Mouse (Mus musculus) B cell, adult 62 days (primary cell): ENCODE results near the gene Nosip. TPM values are rescaled to one million over a fixed set of nuclear protein-coding genes. Genes with fewer than 3 reads are reported as not detected.

Source experiments
- total RNA-seq: library from RNA; stranded (reverse); gene quantifications from 4 replicates; pipeline ENCODE4 v1.2.4, GENCODE M21; 2023

Nosip gene
- total RNA-seq, result 51.4 to 59.1 TPM (median 57.5 TPM) in 4 replicates

GRCm38 (mm10) chr7:45062239-45062835, at the start of gene Nosip, which contains the start of gene Prrg2:
Gene Nosip (plus strand): TSS chr7:45062429.
Gene Prrg2 (minus strand): TSS chr7:45062677.

GRCm38 (mm10) chr7:45015957-45016612, 46.1 kb upstream of the Nosip start, which contains the start of gene Scaf1:
Gene Scaf1 (minus strand): TSS chr7:45016363.

GRCm38 (mm10) chr7:45017242-45018061, 44.8 kb upstream of the Nosip start, which contains the start of gene Rras:
Gene Rras (plus strand): TSS chr7:45017961.

GRCm38 (mm10) chr7:45052862-45053116, 9.4 kb upstream of the Nosip start, which contains the start of gene Prr12:
Gene Prr12 (minus strand): TSS chr7:45052881.

GRCm38 (mm10) chr7:45092048-45092447, 29.8 kb downstream of the Nosip start, which contains the start of gene Rcn3:
Gene Rcn3 (minus strand): TSS chr7:45092221.

GRCm38 (mm10) chr7:45103652-45104180, 41.5 kb downstream of the Nosip start, which contains the start of gene Fcgrt:
Gene Fcgrt (minus strand): TSS chr7:45103851.

GRCm38 (mm10) chr7:45124224-45125143, 62.3 kb downstream of the Nosip start, which contains the start of gene Rps11:
Gene Rps11 (minus strand): TSS chr7:45124439.

Other genes starting within 250 kb of the Nosip start
- 38.1 to 43.6 TPM (median 42.2 TPM) in 4 replicates for gene Nup62, start 246.3 kb upstream of the Nosip start, total RNA-seq
- gene Il4i1, start 246.0 kb upstream of the Nosip start, total RNA-seq, result 107 to 141 TPM (median 132 TPM) in 4 replicates
- gene Atf5, start 245.8 kb upstream of the Nosip start, total RNA-seq, result 4.4 to 5.2 TPM (median 4.4 TPM) in 4 replicates
- gene Akt1s1, start 213.4 kb upstream of the Nosip start, total RNA-seq, result 29.9 to 41.1 TPM (median 31.8 TPM) in 4 replicates
- 115 to 148 TPM (median 127 TPM) in 4 replicates for gene Tbc1d17, start 213.3 kb upstream of the Nosip start, total RNA-seq
- 67.9 to 83.2 TPM (median 71.0 TPM) in 4 replicates for gene Pnkp, start 205.3 kb upstream of the Nosip start, total RNA-seq
- gene Ptov1, start 192.6 kb upstream of the Nosip start, total RNA-seq, result 15.9 to 30.2 TPM (median 18.0 TPM) in 4 replicates
- 55.3 to 70.3 TPM (median 69.2 TPM) in 4 replicates for gene Med25, start 169.7 kb upstream of the Nosip start, total RNA-seq
- 23.2 to 35.7 TPM (median 31.8 TPM) in 4 replicates for gene Fuz, start 166.3 kb upstream of the Nosip start, total RNA-seq
- gene Ap2a1, start 132.9 kb upstream of the Nosip start, total RNA-seq, result 80.9 to 89.4 TPM (median 83.8 TPM) in 4 replicates
- gene Tsks, start 119.2 kb upstream of the Nosip start, total RNA-seq, result not detected in 4 replicates
- 0.60 TPM in 1 of 4 replicates, not detected in the others for gene Cpt1c, start 87.6 kb upstream of the Nosip start, total RNA-seq
- 144 to 150 TPM (median 149 TPM) in 4 replicates for gene Prmt1, start 75.9 kb upstream of the Nosip start, total RNA-seq
- gene Irf3, start 64.8 kb upstream of the Nosip start, total RNA-seq, result 149 to 182 TPM (median 160 TPM) in 4 replicates
- 31.3 to 35.1 TPM (median 34.3 TPM) in 4 replicates for gene Bcl2l12, start 63.7 kb upstream of the Nosip start, total RNA-seq
- gene Scaf1, start 46.1 kb upstream of the Nosip start, total RNA-seq, result 92.2 to 102 TPM (median 101 TPM) in 4 replicates
- 13.1 to 16.8 TPM (median 14.4 TPM) in 4 replicates for gene Rras, start 44.5 kb upstream of the Nosip start, total RNA-seq
- 69.9 to 75.6 TPM (median 73.7 TPM) in 4 replicates for gene Prr12, start 9.5 kb upstream of the Nosip start, total RNA-seq
- 2.5 to 3.6 TPM (median 3.0 TPM) in 4 replicates for gene Prrg2, start 248 bp downstream of the Nosip start, total RNA-seq
- gene Rcn3, start 29.8 kb downstream of the Nosip start, total RNA-seq, result 2.1 to 5.0 TPM (median 2.8 TPM) in 4 replicates
- 27.9 to 34.9 TPM (median 30.5 TPM) in 4 replicates for gene Fcgrt, start 41.4 kb downstream of the Nosip start, total RNA-seq
- 2,382 to 2,495 TPM (median 2,446 TPM) in 4 replicates for gene Rps11, start 62.0 kb downstream of the Nosip start, total RNA-seq
- gene Rpl13a, start 66.3 kb downstream of the Nosip start, total RNA-seq, result 4,153 to 4,573 TPM (median 4,453 TPM) in 4 replicates
- not detected in 4 replicates for gene Gm45713, start 73.8 kb downstream of the Nosip start, total RNA-seq
- gene Flt3l, start 74.0 kb downstream of the Nosip start, total RNA-seq, result 65.5 to 79.4 TPM (median 71.3 TPM) in 4 replicates
- 40.9 to 53.7 TPM (median 42.8 TPM) in 4 replicates for gene Pih1d1, start 91.9 kb downstream of the Nosip start, total RNA-seq
- 104 to 117 TPM (median 113 TPM) in 4 replicates for gene Aldh16a1, start 92.2 kb downstream of the Nosip start, total RNA-seq
- gene Slc17a7, start 101.5 kb downstream of the Nosip start, total RNA-seq, result not detected in 4 replicates
- not detected in 4 replicates for gene Gfy, start 117.1 kb downstream of the Nosip start, total RNA-seq
- gene Pth2, start 118.6 kb downstream of the Nosip start, total RNA-seq, result not detected in 4 replicates
- gene Ccdc155, start 142.5 kb downstream of the Nosip start, total RNA-seq, result 0.33 to 1.3 TPM (median 0.63 TPM) in 4 replicates
- 0.86 to 2.6 TPM (median 1.2 TPM) in 3 of 4 replicates, not detected in the other for gene Dkkl1, start 149.7 kb downstream of the Nosip start, total RNA-seq
- gene Tead2, start 153.3 kb downstream of the Nosip start, total RNA-seq, result not detected in 4 replicates
- gene Cd37, start 176.7 kb downstream of the Nosip start, total RNA-seq, result 1,712 to 1,809 TPM (median 1,728 TPM) in 4 replicates
- gene Slc6a16, start 178.7 kb downstream of the Nosip start, total RNA-seq, result not detected in 4 replicates
- 0.95 to 1.4 TPM (median 0.98 TPM) in 3 of 4 replicates, not detected in the other for gene Slc6a21, start 215.1 kb downstream of the Nosip start, total RNA-seq